Mouse (Mus musculus): ENCODE results near the gene Gm38392.

DNA sequence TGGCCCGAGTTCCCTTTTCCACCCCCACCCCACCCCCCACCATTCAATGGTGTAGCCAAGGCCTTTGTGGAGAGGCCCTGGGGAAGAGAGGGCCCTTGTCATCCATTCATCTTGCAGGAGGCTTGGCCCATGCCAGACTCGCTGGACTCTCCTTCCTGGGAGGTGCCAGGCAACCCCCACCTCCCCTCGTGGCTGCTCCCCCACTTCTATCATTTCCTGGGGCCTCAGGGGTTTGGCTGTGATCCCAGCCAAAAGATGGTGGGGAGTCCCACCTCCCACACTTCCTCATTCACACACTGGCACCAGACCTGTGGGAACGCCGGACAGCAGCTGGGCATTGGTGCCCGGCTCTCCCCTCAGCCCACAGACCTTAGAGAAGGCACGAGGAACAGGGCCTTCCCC lies 54.7 kb downstream of the Gm38392 start:
- TF ChIP-seq EP300 (IDR thresholded peaks at IDR 0.05; ENCODE audit: low read depth), result no peak
- no peak for TF ChIP-seq CTCF (IDR thresholded peaks at IDR 0.05; ENCODE audit: low read depth)

Measured in heart, postnatal 0 days (tissue).